Mouse (Mus musculus): ENCODE measurements around the gene Tiam2.

Tiam2 gene

GRCm38 (mm10) chr17:3326148-3326902 is at the start of gene Tiam2:
Gene Tiam2, plus strand, starts transcription at chr17:3326573.
- CTCF ChIA-PET = interaction anchor here in 2 of 4 experiments (0.6 to 1.0 kb wide), 2 partner anchors 125 to 289 kb away, joined by 3 read pairs; no protein-coding TSS in a partner anchor

DNA sequence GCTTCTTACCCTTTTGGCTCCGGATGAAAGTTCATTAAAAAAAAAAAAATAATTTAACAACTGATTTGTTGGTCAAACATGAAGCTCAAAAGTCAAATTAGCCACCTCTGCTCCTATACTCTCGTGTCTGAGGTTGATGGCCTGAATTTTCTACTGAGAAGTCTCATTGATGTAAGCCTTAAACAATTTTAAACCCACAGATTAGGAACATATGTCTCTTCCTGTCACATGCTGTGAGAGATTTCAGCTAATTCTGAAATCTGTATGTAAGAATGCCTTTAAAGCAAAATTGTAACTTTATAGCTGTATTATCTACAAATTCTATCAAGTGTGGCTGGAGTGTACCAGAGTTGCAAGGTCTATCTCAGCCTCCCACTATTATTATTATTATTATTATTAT is 46.1 kb upstream of the Tiam2 start:
- ChIA-PET CTCF (interaction anchor here in 1 of 4 experiments (0.6 to 0.7 kb wide), 2 partner anchors 15 to 167 kb away, joined by 3 to 6 read pairs; no protein-coding TSS in a partner anchor), POLR2A (interaction anchor here in 1 of 4 experiments (0.6 to 0.9 kb wide), 2 partner anchors 9 to 67 kb away, joined by 3 read pairs; no protein-coding TSS in a partner anchor)

More at GRCm38 (mm10) chr17:3326148-3326902, at the start of gene Tiam2:
- POLR2A ChIA-PET = interaction anchor here in 2 of 4 experiments (0.5 to 1.4 kb wide), 4 partner anchors 12 to 223 kb away, joined by 3 to 4 read pairs (median 3); no protein-coding TSS in a partner anchor

- ChIA-PET POLR2A (interaction anchor here in 3 of 4 experiments (0.6 to 1.2 kb wide), 4 partner anchors 9 to 329 kb away, joined by 3 to 4 read pairs (median 4); no protein-coding TSS in a partner anchor), CTCF (interaction anchor here in 1 of 4 experiments (1.0 kb wide), 1 partner anchor 226 kb away, joined by 3 read pairs; no protein-coding TSS in a partner anchor)
Measured at GRCm38 (mm10) chr17:3281939-3282338, 44.4 kb upstream of the Tiam2 start.

GRCm38 (mm10) chr17:3285030-3285671 is 41.2 kb upstream of the Tiam2 start:
- CTCF ChIA-PET = interaction anchor here in 2 of 4 experiments (0.6 to 1.0 kb wide), 3 partner anchors 8 to 61 kb away, joined by 3 read pairs; no protein-coding TSS in a partner anchor

GRCm38 (mm10) chr17:3286123-3286825 is 40.1 kb upstream of the Tiam2 start:
- ChIA-PET POLR2A (interaction anchor here in 1 of 4 experiments (0.6 kb wide), 1 partner anchor 13 kb away, joined by 4 read pairs; no protein-coding TSS in a partner anchor), CTCF (interaction anchor here in 2 of 4 experiments (0.7 to 1.5 kb wide), 4 partner anchors 202 to 1346 kb away, joined by 3 to 4 read pairs (median 3); no protein-coding TSS in a partner anchor)

More at GRCm38 (mm10) chr17:3285030-3285671, 41.2 kb upstream of the Tiam2 start:
- POLR2A ChIA-PET = interaction anchor here in 1 of 4 experiments (0.6 kb wide), 1 partner anchor 27 kb away, joined by 3 read pairs; no protein-coding TSS in a partner anchor

DNA sequence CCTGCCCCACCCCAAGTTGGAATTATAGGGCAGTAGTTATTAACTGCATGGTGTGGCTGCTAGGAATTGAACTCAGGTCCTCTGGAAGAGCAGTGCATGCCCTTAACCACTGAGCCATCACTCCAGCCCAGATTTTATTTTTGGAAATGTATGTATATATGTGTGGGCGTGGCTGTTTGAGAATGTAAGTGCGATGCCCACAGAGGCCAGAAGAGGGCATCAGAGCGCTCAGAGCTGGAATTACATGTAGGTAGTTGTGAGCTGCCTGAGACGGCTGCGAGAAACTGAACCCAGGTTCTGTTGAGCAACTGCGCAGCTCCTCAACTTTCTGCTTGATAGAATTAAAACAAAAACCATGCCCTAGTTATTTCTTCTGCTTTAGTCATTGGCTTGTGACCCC is 38.0 kb upstream of the Tiam2 start:
- ChIA-PET CTCF (interaction anchor here (0.6 to 1.1 kb wide), 20 partner anchors 11 to 270 kb away, joined by 3 to 11 read pairs (median 3); partner anchors contain the start of gene Tfb1m (in 1 of the 4)), POLR2A (interaction anchor here in 2 of 4 experiments (0.9 to 1.1 kb wide), 3 partner anchors 11 to 24 kb away, joined by 3 to 4 read pairs (median 3); no protein-coding TSS in a partner anchor)

DNA sequence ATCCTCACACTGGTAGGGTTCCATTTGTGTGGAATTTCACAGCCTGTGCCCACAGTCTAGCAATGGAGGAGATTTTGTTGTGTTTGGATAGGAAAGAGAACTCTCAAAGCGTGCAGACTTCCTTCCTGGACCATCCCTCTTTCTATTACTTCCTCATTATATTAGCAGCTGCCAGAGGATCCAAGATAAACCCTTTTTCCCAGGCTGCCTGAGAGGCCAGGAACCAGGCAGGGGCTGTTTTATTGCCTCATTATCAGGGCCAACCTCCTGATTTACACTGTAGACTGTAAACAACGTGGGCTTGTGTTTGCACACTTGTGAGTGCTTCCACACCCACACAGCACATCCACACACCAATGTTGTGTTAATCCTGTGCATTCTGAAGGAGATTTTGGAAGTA is 31.3 kb upstream of the Tiam2 start:
- POLR2A ChIA-PET = no interaction called here
- CTCF ChIA-PET = interaction anchor here in 1 of 4 experiments (0.5 to 0.6 kb wide), 2 partner anchors 63 to 186 kb away, joined by 4 to 5 read pairs; no protein-coding TSS in a partner anchor

GRCm38 (mm10) chr17:3299487-3299886 is 26.9 kb upstream of the Tiam2 start:
- ChIA-PET POLR2A (interaction anchor here in 1 of 4 experiments (1.0 kb wide), 1 partner anchor 11 kb away, joined by 4 read pairs; no protein-coding TSS in a partner anchor), CTCF (no interaction called here)

- CTCF ChIA-PET = no interaction called here
- POLR2A ChIA-PET = interaction anchor here in 1 of 4 experiments (0.7 to 1.2 kb wide), 2 partner anchors 12 to 252 kb away, joined by 3 to 5 read pairs; partner anchors contain the start of gene Tfb1m
Measured at GRCm38 (mm10) chr17:3305926-3306325, 20.4 kb upstream of the Tiam2 start.

DNA sequence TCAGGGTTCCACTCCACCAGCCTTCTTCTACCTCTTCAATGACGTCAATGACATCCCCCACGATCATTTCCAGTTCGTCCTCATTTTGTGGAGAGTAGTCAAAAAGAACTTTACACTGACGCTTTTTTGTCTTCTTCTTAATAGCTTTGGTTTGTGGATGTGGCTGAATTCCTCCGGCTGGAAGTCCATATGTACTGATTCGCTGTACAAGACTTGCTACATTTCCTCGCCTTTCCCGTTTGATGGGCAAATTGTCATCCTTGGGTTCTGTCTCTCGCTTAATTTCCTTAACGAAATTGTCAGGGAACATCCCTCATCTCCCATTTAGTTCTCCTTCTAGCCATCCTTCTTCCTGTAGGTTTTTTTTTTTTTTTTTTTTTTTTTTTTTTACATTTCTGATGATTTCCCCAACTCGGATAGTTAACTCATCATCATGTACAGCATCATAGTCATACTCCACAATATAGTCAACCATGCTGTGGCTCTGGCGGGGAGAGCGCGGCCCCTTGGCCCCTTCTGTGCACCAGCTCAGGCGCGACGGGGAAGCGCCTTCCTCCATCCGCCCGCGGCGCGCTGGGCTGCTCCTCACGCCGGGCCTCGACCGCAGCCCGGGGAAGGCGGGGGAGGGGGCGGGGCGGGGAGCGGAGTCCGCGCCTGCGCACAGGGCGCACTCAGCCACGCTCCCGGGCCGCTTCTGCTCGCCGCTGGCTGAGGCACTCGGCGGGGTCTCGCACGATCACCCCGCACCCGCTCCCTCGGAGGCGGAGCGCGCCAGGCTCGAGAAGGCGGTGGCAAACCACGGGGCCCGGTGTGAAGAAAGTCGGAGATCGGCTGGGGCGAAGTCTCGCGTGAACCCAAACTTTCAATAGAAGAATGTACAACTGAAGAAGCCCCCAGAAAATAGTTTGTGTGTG is 12.4 kb upstream of the Tiam2 start:
- ChIA-PET CTCF (no interaction called here), POLR2A (interaction anchor here in 1 of 4 experiments (0.7 to 1.4 kb wide), 4 partner anchors 18 to 370 kb away, joined by 3 to 6 read pairs (median 3); partner anchors contain the start of gene Tfb1m)

DNA sequence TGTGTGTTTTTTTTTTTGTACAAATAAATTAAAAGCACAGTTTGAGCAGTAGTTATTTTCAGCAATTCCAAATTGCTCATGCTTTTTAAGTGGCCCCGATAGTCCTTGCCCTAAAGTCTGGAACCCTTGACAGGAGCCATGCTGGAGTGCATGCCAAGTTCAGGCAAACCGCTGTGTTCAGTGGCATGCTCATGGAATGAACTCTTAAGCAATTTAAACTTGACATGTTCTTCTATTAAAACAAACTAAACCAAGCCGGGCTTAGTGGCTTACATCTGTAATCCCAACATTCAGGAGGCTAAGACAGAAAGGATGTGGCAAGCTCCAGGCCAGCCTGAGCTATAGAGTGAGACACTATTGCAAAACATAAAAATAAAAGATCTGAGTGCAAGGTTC is 11.8 kb upstream of the Tiam2 start:
- ChIA-PET POLR2A (no interaction called here), CTCF (no interaction called here)

- POLR2A ChIA-PET = no interaction called here
- CTCF ChIA-PET = no interaction called here
Measured at GRCm38 (mm10) chr17:3315581-3315980, 10.8 kb upstream of the Tiam2 start.

DNA sequence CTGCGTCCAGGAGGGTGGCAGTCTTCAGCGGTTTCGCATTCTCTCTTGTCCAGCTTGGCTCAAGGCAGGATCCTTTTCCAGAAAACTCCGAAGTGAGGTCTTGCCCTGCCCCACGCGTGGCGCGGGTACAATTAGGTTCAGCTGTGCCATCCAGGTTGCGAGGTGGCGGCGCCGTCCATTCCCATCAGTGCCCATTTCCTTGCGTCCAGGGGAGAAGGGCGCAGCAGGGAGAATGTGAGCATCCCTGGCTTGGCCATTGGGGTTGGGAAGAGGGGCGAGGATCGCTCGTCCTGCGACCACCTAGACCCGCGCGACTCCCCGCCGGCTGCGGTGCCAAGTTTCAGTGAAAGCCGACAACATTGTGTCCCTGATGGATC is 518 bp downstream of the Tiam2 start:
- CTCF ChIA-PET = no interaction called here
- POLR2A ChIA-PET = interaction anchor here in 2 of 4 experiments (0.6 to 1.4 kb wide), 3 partner anchors 12 to 231 kb away, joined by 3 read pairs; partner anchors contain the start of gene Tfb1m (in 1 of the 2)

GRCm38 (mm10) chr17:3327335-3327734 is 962 bp downstream of the Tiam2 start:
- ChIA-PET CTCF (no interaction called here), POLR2A (interaction anchor here in 1 of 4 experiments (1.0 to 1.4 kb wide), 2 partner anchors 11 to 230 kb away, joined by 3 read pairs; partner anchors contain the start of gene Tfb1m)

DNA sequence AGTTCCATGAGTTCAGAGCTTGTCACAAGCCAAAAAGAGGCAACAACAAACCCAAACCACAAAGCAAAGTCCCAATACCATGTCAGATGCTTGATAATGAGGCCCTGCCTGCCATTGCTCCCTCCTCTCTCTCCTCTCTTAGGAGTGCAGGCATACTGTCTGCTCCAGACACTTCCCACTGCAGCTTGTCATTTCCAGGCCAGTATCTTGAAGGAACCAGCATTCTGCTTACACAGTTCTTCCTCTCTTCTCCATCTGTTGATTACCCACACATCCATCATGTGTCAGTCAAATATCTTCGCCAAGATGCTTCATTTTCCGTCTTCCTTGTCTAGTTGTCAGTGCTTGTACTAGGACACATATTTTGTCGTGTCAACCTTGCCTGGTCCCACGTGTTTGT is 2.4 kb downstream of the Tiam2 start:
- POLR2A ChIA-PET = interaction anchor here in 1 of 4 experiments (0.5 kb wide), 1 partner anchor 9 kb away, joined by 3 read pairs; no protein-coding TSS in a partner anchor
- CTCF ChIA-PET = no interaction called here

DNA sequence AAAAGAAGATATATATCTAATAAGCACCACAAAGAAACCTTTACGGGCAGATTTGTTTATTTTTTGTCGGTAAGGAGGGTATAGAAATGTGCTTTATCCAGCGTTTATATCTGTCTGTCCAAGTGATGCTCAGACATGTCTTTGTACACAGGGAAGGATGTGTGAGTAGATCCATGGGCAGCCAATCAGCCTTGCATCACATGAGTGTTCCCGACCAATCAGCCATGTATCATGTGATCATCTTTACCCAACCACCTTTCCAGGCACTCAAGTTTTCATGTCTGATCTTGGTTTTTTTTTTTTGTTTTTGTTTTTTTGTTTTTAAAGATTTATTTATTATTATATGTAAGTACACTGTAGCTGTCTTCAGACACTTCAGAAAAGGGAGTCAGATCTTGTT is 3.1 kb downstream of the Tiam2 start:
- POLR2A ChIA-PET = interaction anchor here in 1 of 4 experiments (0.7 kb wide), 1 partner anchor 109 kb away, joined by 3 read pairs; no protein-coding TSS in a partner anchor
- CTCF ChIA-PET = no interaction called here
